Mouse (Mus musculus) heart, adult 8-10 months (tissue): ENCODE results near the gene Spg21. TPM values are rescaled to one million over a fixed set of nuclear protein-coding genes. Genes with fewer than 3 reads are reported as not detected.

Experiments
- DNase-seq: peaks from one replicate; pipeline ENCODE4 v3.0.0; 2022; ENCODE audit warnings: low spot score
- total RNA-seq, 4 experiments: library from RNA; stranded (reverse); gene quantifications; 2 replicates each; pipeline ENCODE4 v1.2.4; 2022

Gene Spg21
- total RNA-seq, 4 experiments from 2014 or later = 12.9 to 17.1 (median 15.9) TPM

GRCm38 (mm10) chr9:65479158-65479557 is 18.4 kb downstream of the Spg21 start:
- no peak for DNase-seq

GRCm38 (mm10) chr9:65480071-65480470 is 19.3 kb downstream of the Spg21 start:
- DNase-seq = no peak

GRCm38 (mm10) chr9:65491476-65491875 is 30.7 kb downstream of the Spg21 start:
- DNase-seq = no peak

GRCm38 (mm10) chr9:65492351-65492750 is 31.6 kb downstream of the Spg21 start:
- no peak for DNase-seq

- no peak for DNase-seq
Observed at GRCm38 (mm10) chr9:65492851-65493250, 32.1 kb downstream of the Spg21 start.

- no peak for DNase-seq
Observed at GRCm38 (mm10) chr9:65502146-65502545, 41.4 kb downstream of the Spg21 start.

GRCm38 (mm10) chr9:65502721-65503505 is 42.2 kb downstream of the Spg21 start:
- no peak for DNase-seq

- no peak for DNase-seq
Observed at GRCm38 (mm10) chr9:65508449-65508848, 47.7 kb downstream of the Spg21 start.

- DNase-seq = no peak
Observed at GRCm38 (mm10) chr9:65512520-65512919, 51.8 kb downstream of the Spg21 start.

GRCm38 (mm10) chr9:65514431-65514830 is 53.7 kb downstream of the Spg21 start:
- no peak for DNase-seq

GRCm38 (mm10) chr9:65514851-65515261 is 54.1 kb downstream of the Spg21 start:
- DNase-seq = no peak

GRCm38 (mm10) chr9:65519807-65520504 is 59.2 kb downstream of the Spg21 start, which contains the start of gene Ankdd1a:
Gene Ankdd1a (minus strand): TSS chr9:65520193.
- DNase-seq = no peak

GRCm38 (mm10) chr9:65520505-65520876 is 59.7 kb downstream of the Spg21 start:
- DNase-seq = no peak

- peak; percentile 86 for DNase-seq
Observed at GRCm38 (mm10) chr9:65523611-65524364, 63.0 kb downstream of the Spg21 start.

- no peak for DNase-seq
Observed at GRCm38 (mm10) chr9:65525445-65526195, 64.9 kb downstream of the Spg21 start.

GRCm38 (mm10) chr9:65528417-65529038 is 67.8 kb downstream of the Spg21 start:
- no peak for DNase-seq

- no peak for DNase-seq
Observed at GRCm38 (mm10) chr9:65529659-65530058, 68.9 kb downstream of the Spg21 start.

- no peak for DNase-seq
Observed at GRCm38 (mm10) chr9:65531283-65531682, 70.5 kb downstream of the Spg21 start.

GRCm38 (mm10) chr9:65532986-65533385 is 72.2 kb downstream of the Spg21 start:
- DNase-seq = no peak

- DNase-seq = no peak
Observed at GRCm38 (mm10) chr9:65534111-65534510, 73.4 kb downstream of the Spg21 start.

- no peak for DNase-seq
Observed at GRCm38 (mm10) chr9:65535191-65535722, 74.5 kb downstream of the Spg21 start.
